ENCODE assay signal across 8 mouse cellular contexts in the genomic region with DNA sequence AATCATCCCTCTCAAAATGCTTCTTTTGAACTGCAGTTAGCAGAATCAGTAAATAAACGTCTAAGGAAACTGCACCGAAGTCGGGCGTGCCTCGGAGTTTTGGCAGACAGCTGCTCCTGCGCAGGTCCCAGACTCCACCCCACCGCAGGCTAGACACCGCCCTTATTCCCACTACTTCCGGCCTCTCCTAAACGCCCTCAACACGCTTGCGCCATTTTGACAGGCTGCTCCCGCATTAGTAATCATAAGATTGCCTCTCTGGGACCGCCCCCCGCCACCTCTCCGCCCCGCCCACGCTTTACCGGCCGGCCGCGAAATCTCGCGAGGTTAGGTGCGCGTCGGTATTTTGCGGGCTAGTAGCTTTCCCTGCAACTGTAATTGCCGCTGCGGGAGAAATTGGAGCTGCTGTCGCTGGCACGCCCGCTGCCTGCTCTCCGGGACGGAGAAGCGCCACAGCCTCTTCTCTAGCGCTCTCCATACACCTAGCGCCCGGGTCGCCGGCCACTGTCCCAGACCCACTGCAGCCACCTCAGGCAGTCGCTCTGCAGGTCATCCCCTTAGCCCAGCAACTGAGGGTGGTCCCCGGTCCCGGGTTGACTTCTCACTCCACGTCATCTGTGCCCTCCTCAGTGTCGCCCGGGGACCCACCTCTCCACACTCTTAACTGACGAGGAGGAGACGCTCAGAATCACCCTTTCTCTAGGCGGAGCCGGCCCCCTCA. TPM values are rescaled to one million over a fixed set of nuclear protein-coding genes. Genes with fewer than 3 reads are reported as not detected.
A peak's percentile ranks its signal among the peaks of the same experiment; 100 is the strongest.
DNase-seq lines count a peak whose midpoint lies in the region; ATAC-seq and TF ChIP-seq lines count a peak whose summit lies in the region.

A gene (plus strand): TSS at position 330 of the 721 bp plus-strand sequence.

- peak within 1 kb of the TSS; percentile 49 for H3K4me2 ChIP-seq in embryonic facial prominence, embryonic 15.5 days (replicated peaks)
- H3K4me2 ChIP-seq in limb, embryonic 14.5 days (replicated peaks; ENCODE audit: low read depth, low read length, severe bottlenecking): peak within 1 kb of the TSS; percentile 54
- H3K4me2 ChIP-seq in midbrain, postnatal 0 days (ENCODE audit: low read depth, low read length, poor library complexity, severe bottlenecking): peak within 1 kb of the TSS; percentile 44

- no peaks in the 10 kb centered on the region for H3K36me3 ChIP-seq in embryonic facial prominence, embryonic 15.5 days
- no peaks in the 10 kb centered on the region for H3K36me3 ChIP-seq in limb, embryonic 14.5 days (ENCODE audit: control insufficient read depth, insufficient read depth, low read length)
- no peaks in the 10 kb centered on the region for H3K36me3 ChIP-seq in midbrain, postnatal 0 days (ENCODE audit: insufficient read depth, low read length)

- no peaks in the 10 kb centered on the region for H3K9me3 ChIP-seq in embryonic facial prominence, embryonic 15.5 days (replicated peaks)
- no peaks in the 10 kb centered on the region for H3K9me3 ChIP-seq in limb, embryonic 14.5 days (ENCODE audit: control insufficient read depth, low read length)
- no peaks in the 10 kb centered on the region for H3K9me3 ChIP-seq in midbrain, postnatal 0 days (ENCODE audit: low read length)

- DNase-seq in 416B (ENCODE audit: low read depth): peak; percentile 95
- peak; percentile 94 for DNase-seq in heart, adult 8-10 months (ENCODE audit: low spot score)
- peak; percentile 96 for DNase-seq in kidney, adult 9 months
- DNase-seq in limb, embryonic 14.5 days (ENCODE audit: low spot score): peak; percentile 93
- DNase-seq in midbrain, postnatal 0 days (ENCODE audit: low spot score): peak; percentile 93
- peak; percentile 92 for DNase-seq in spleen, postnatal 14 days (ENCODE audit: low spot score in 2 of 2)

- peak; percentile 99 for ATAC-seq in embryonic facial prominence, embryonic 15.5 days (ENCODE audit: insufficient number of reproducible peaks, low FRiP score, low TSS enrichment, low read depth)
- peak; percentile 99 for ATAC-seq in limb, embryonic 14.5 days (ENCODE audit: low FRiP score, low read depth)
- ATAC-seq in midbrain, postnatal 0 days (ENCODE audit: low FRiP score): peak; percentile 99

- peak within 1 kb of the TSS; percentile 50 for H3K9ac ChIP-seq in embryonic facial prominence, embryonic 15.5 days
- peak within 1 kb of the TSS; percentile 60 for H3K9ac ChIP-seq in limb, embryonic 14.5 days (ENCODE audit: low read depth, low read length, severe bottlenecking)
- peak within 1 kb of the TSS; percentile 44 for H3K9ac ChIP-seq in midbrain, postnatal 0 days (replicated peaks; ENCODE audit: low read length, poor library complexity, severe bottlenecking)

- no peaks in the 10 kb centered on the region for H3K27me3 ChIP-seq in embryonic facial prominence, embryonic 15.5 days
- H3K27me3 ChIP-seq in limb, embryonic 14.5 days (ENCODE audit: control insufficient read depth, insufficient read depth, low read length): no peaks in the 10 kb centered on the region
- no peaks in the 10 kb centered on the region for H3K27me3 ChIP-seq in midbrain, postnatal 0 days (ENCODE audit: insufficient read depth, low read length)

- WGBS in bone marrow, adult 2 months: 6% methylated on average over 51 of the region's 51 CpGs
- WGBS in embryonic facial prominence, embryonic 15.5 days: 9% methylated on average over 51 of the region's 51 CpGs
- 18% methylated on average over 47 of the region's 51 CpGs for WGBS in limb, embryonic 14.5 days
- WGBS in midbrain, postnatal 0 days: 14% methylated on average over 50 of the region's 51 CpGs

- peak within 1 kb of the TSS; percentile 83 for H3K4me3 ChIP-seq in bone marrow, adult 2 months (replicated peaks; ENCODE audit: control insufficient read depth, low read depth, low read length)
- H3K4me3 ChIP-seq in embryonic facial prominence, embryonic 15.5 days (replicated peaks): peak within 1 kb of the TSS; percentile 59
- H3K4me3 ChIP-seq in limb, embryonic 14.5 days (replicated peaks; ENCODE audit: low read length): peak within 1 kb of the TSS; percentile 55
- peak within 1 kb of the TSS; percentile 52 for H3K4me3 ChIP-seq in midbrain, postnatal 0 days (ENCODE audit: low read depth, low read length)

- H3K4me1 ChIP-seq in bone marrow, adult 2 months (ENCODE audit: control insufficient read depth, insufficient read depth, low read length): no peaks in the 10 kb centered on the region
- no peaks in the 10 kb centered on the region for H3K4me1 ChIP-seq in embryonic facial prominence, embryonic 15.5 days
- H3K4me1 ChIP-seq in limb, embryonic 14.5 days (ENCODE audit: control insufficient read depth, insufficient read depth, low read length): no peaks in the 10 kb centered on the region
- H3K4me1 ChIP-seq in midbrain, postnatal 0 days (ENCODE audit: insufficient read depth, low read length): no peaks in the 10 kb centered on the region

- H3K27ac ChIP-seq in bone marrow, adult 2 months (ENCODE audit: control insufficient read depth, insufficient read depth, low read depth, low read length, poor library complexity): peak within 1 kb of the TSS; percentile 93
- peak within 1 kb of the TSS; percentile 90 for H3K27ac ChIP-seq in embryonic facial prominence, embryonic 15.5 days (replicated peaks)
- peak within 1 kb of the TSS; percentile 81 for H3K27ac ChIP-seq in limb, embryonic 14.5 days (replicated peaks; ENCODE audit: low read depth, low read length)
- peak within 1 kb of the TSS; percentile 66 for H3K27ac ChIP-seq in midbrain, postnatal 0 days (ENCODE audit: low read depth, low read length)

- TF ChIP-seq POLR2A in bone marrow, adult 2 months (IDR thresholded peaks at IDR 0.05; ENCODE audit: borderline replicate concordance, control insufficient read depth, low read depth, low read length): peak; percentile 61; the same call in 1 of the 2 replicates
- TF ChIP-seq POLR2A in limb, embryonic 14.5 days (IDR thresholded peaks at IDR 0.05; ENCODE audit: borderline replicate concordance, extremely low read depth, insufficient read depth, insufficient read length): 0 out of 2 replicates have a peak, but pooled peaks have one; percentile 22

- TF ChIP-seq CTCF in bone marrow, adult 2 months (IDR thresholded peaks at IDR 0.05; ENCODE audit: control insufficient read depth, insufficient read depth, low read length): no peak
- TF ChIP-seq CTCF in midbrain, postnatal 0 days (IDR thresholded peaks at IDR 0.05): no peak

RNA-seq across cellular contexts. Expression of the gene that starts here (rescaled TPM):
- polyA plus RNA-seq in bone marrow, adult 2 months (2011; ENCODE audit: insufficient read depth, insufficient read length, low replicate concordance, missing spikeins): 2.7 and 8.4 TPM in 2 replicates
- polyA plus RNA-seq in embryonic facial prominence, embryonic 15.5 days (2015; fragmentation: Nextera tagmentation; extraction: Ambion mirVana): 13.8 and 16.0 TPM in 2 replicates
- total RNA-seq in heart, adult 8-10 months (2022): 1 to 10 TPM; 7.7 to 9.2 (median 8.5) TPM
- 4.2 and 4.7 TPM in 2 replicates for polyA plus RNA-seq in limb, embryonic 14.5 days (2012; rRNA removed)
- 11.4 and 13.3 TPM in 2 replicates for polyA plus RNA-seq in limb, embryonic 14.5 days (2014; fragmentation: Nextera tagmentation; extraction: Ambion mirVana)
- 10.3 and 13.5 TPM in 2 replicates for total RNA-seq in midbrain, postnatal 0 days (2014; rRNA removed)
- 19.4 and 19.8 TPM in 2 replicates for polyA plus RNA-seq in midbrain, postnatal 0 days (2015; fragmentation: Nextera tagmentation; extraction: Ambion mirVana)

Comparison
In these comparisons a context has a peak if more than half of its experiments do, and no peak if none do; other contexts are left out.
1. Peak in every context shown above with its lines: DNase-seq, ATAC-seq, H3K4me3 ChIP-seq and H3K27ac ChIP-seq.